Mouse (Mus musculus) spleen, adult 12 weeks (tissue): ENCODE data around the gene Endou.
A peak's percentile ranks its signal among the peaks of the same experiment; 100 is the strongest.

Experiments used
- DNase-seq: peaks from one replicate; pipeline ENCODE4 v3.0.0; 2022; ENCODE audit warnings: low spot score

Endou gene

GRCm38 (mm10) chr15:97731111-97731510 is at the start of gene Endou:
Endou (minus strand) TSS chr15:97731339.
- DNase-seq, result no peak

GRCm38 (mm10) chr15:97780611-97781031 is 49.5 kb upstream of the Endou start:
- no peak for DNase-seq

- no peak for DNase-seq
These were observed 48.4 kb upstream of the Endou start for GRCm38 (mm10) chr15:97779576-97779975.

- no peak for DNase-seq
These were observed 47.4 kb upstream of the Endou start, which contains the start of gene Slc48a1 for GRCm38 (mm10) chr15:97778311-97779098. Slc48a1 (plus strand) TSS chr15:97778520.

DNA sequence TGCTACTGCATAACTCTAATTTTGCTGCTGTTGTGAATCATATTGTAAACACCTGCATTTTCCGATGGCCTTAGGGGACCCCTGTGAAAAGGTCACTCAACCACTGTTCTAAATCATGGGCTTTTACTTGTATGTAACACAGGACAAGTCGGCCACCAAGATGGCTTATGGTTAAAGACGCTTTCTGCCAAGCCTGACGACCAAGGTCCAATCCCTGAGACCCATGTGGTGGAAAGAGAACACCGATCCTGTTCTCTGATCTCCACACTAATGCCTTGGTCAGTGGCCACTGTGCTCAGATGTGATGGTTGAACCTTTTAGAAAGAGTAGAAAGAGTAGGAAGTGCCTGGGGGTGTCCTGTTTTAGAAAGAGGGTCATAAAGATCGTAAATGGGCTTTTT is 45.8 kb upstream of the Endou start:
- DNase-seq, result no peak

DNA sequence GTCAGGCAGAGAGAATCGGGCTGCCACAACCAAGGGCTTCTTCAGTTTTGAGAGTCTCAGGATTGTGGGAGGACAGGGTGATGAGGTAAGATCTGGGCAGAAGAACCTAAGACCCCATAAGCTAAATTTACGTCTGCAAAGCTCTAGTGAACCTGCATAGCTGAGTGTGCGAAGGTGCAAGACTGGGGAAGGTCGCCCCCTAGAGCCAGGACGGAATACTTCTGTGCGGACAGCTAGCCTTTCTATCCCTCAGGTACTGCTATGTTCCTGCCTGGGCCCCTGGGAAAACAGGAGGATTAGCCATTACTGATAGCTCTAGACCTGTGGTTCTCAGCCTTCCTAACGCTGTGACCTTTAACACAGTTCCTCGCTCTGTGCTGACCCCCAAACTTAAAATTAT is 45.4 kb upstream of the Endou start:
- no peak for DNase-seq

- no peak for DNase-seq
These were observed 42.8 kb upstream of the Endou start for GRCm38 (mm10) chr15:97773961-97774370.

- no peak for DNase-seq
These were observed 42.0 kb upstream of the Endou start for GRCm38 (mm10) chr15:97773108-97773507.

- no peak for DNase-seq
These were observed 39.1 kb upstream of the Endou start for GRCm38 (mm10) chr15:97770280-97770679.

DNA sequence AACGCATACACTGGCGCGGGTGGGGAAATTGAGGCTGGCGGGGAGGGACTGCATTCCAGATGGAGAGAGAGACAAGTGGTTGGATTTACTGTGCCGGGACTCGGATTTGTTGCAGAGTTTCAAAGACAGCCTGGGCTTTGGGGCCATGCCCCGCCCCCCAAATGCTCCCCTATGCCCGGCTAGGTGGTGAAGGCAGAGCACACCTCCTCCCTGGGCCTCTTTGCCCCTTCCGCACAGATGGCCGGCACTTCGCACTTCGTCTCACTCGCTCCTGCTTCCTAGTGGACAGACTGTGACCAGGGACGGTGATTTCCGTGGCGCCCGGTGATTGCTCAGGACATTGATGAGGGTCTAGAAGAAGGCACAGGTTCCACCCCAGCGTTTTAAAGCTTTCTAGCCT is 37.1 kb upstream of the Endou start:
- DNase-seq, result no peak

DNA sequence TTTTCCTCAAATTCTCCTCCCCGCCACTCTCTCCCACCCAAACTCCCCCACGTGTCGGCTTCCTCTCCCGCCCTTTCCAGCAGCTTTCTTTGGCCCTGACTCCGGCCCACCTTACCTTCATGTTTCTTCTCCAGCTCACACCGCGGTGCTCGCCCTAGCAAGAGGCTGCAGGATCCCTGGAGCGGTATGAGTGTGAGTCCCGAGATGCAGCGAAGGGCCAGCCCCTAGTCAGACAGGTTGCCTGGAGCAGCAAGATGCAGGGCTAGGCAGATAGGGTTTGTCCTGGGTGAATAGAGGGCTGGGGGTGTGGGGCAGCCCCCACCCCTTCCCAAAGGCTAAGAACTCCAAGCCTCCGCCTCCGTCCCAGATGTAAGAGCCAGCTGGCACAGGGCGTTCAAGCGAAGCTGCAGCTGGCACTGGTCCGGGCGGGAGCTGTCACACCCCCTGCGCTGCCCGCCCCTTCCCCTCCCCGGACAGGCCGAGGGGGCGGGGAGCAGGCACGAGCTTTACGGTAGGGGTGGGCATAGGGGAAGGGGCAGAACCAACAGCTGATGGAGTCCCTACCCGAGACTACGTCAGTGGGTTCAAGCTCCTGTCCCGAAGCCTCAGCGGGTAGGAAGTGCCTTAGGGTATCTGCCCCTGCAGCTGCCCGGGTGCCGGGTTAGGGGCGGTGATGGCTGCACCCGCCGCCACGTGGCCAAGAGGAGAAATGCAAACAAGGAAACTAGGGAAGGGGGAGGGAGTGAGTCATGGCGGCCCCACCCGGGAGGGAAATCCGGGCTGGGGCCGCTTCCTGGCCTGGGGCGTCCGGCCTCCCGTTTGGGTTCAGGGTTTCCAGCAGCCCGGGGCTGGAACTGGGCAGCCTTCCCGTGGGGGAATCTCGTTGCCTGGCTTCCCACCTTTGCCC is 36.4 kb upstream of the Endou start, which contains the start of gene Rapgef3:
TSS of gene Rapgef3 (minus strand) at position 693 of the 907 bp plus-strand sequence.
- peak; percentile 34 for DNase-seq

GRCm38 (mm10) chr15:97766594-97767279 is 35.6 kb upstream of the Endou start:
- DNase-seq, result no peak

DNA sequence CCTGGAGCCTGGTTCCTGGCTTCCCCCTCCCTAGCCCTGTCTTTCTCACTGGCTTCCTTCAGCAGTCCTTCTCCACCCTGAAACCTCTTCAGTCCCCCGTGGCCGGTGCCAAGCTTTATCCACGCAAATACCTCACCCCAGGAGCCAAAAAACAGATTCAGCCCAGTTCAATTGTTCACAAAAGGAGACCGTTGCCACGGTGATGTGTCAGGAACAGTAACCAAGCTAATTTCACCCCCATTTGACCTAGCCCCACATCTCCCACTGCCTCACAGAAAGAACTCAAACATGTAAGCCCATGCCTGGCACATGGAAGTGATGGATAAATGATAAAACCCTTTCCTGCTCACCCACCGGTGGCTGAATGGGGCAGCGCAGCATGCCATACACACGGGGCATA is 35.1 kb upstream of the Endou start:
- DNase-seq, result no peak

DNA sequence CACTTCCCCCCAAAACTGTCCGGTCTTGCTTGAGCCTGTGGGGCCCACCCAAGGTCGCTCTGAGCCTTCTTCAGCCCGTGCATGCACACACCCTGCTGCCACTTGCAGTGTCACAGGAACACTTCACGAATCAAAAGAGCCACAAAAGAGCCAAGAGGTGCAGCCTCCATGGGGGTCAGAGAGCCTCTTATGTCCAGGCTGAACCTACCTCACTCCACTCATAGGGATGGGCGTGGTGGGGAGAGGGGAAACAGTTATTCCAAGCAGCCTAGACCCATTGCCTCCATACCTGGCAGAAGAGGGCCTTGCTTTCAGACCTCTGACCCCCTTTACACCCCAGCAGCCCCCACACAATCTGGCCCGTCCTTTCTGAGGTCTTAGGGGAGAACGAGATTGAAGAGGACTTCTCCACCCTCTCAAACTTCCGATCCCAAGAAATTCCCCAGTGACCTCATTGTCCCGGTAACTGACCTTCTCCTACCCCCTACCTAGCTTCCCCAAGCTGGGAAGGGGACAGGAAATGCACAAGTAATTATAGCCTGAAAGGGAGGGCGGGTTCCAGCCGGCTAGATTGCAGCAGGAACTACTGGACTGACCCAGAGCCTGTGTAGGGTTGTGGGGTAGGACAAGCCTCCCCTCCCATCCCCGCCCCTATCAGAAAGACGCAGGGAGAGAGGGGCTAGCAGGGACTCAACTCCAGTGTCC is 34.1 kb upstream of the Endou start:
- DNase-seq, result no peak

- DNase-seq, result no peak
These were observed 33.4 kb upstream of the Endou start for GRCm38 (mm10) chr15:97764532-97764931.

DNA sequence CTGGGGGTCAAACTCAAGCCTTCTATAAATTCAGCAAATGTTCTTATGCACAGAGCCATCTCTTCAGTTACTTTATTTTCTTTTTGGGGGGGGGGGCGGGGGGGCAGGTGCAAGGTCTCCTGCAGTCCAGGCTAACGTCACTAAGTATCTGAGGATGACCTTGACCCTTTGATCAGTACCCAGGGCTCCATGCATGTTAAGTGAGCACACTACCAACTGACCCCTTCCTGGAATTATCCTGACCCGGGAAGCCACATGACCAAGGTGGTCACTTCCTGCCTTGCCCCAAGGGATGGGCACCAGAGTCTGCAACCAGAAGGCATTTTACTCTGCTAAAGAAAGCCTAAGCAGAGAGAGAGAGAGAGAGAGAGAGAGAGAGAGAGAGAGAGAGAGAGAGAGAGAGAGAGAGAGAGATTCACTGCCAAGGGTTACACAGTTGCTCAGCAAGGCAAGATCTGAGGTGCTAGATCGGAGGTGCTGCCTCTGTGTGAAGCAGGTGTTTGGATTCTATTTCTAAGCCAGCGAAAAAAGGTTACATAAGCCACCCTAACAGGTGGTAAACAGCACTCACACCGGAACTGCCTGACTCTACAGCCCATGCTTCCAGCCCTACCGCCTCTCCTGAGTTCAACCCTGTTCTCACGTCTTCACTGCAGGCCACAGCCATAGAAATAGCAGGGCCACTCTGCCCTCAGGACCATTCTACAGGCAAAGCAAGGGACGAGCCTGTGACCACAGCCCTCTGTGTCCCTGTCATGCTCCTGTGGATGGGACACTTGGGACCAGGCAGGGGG is 32.3 kb upstream of the Endou start:
- DNase-seq, result no peak

GRCm38 (mm10) chr15:97762733-97763132 is 31.6 kb upstream of the Endou start:
- DNase-seq, result no peak

GRCm38 (mm10) chr15:97761438-97761837 is 30.3 kb upstream of the Endou start:
- DNase-seq, result no peak

DNA sequence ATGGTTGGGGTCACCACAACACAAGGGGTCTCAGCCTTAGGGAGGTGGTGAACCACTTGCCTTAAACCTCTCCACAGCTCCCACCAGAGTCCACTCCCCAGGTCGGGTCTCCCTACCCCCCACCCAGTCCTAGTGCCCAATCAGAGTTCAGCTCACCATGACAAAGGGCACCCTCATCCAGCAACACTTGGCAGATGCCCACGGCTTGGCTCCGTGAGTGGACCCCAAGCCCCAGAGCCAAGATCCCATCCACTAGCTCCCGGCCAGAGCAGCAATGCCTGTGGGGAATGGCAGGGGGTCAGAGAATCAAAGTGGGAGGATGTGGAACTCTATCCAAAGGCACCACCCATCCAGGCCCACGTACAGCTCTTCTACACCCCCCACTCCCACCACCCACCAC is 29.8 kb upstream of the Endou start:
- DNase-seq, result no peak

- DNase-seq, result no peak
These were observed 28.9 kb upstream of the Endou start for GRCm38 (mm10) chr15:97760006-97760405.

- DNase-seq, result no peak
These were observed 24.2 kb upstream of the Endou start for GRCm38 (mm10) chr15:97755361-97755760.
